Mouse (Mus musculus) limb, embryonic 15.5 days (tissue): ENCODE measurements around the gene Mprip. TPM values are rescaled to one million over a fixed set of nuclear protein-coding genes. Genes with fewer than 3 reads are reported as not detected.

Experiments
- ATAC-seq: fragments of 200-750 bp; cut with Nextera tagmentation; 2 replicates; pipeline ENCODE4 v1.8.0; 2017; ENCODE audit warnings: low read depth, moderate TSS enrichment; ENCODE audit not compliant: insufficient number of reproducible peaks, low FRiP score, low TSS enrichment
- H3K27ac ChIP-seq: fragments of 300-500 bp; sonication (generic); 2 replicates; pipeline ENCODE4 v1.5.1; 2015; ENCODE audit warnings: moderate library complexity, mild to moderate bottlenecking, inconsistent platforms
- H3K27me3 ChIP-seq: fragments of 300-500 bp; sonication (generic); 2 replicates; pipeline ENCODE4 v1.6.1; 2015; ENCODE audit warnings: inconsistent platforms
- H3K36me3 ChIP-seq: fragments of 300-500 bp; sonication (generic); 2 replicates; pipeline ENCODE4 v1.6.1; 2015; ENCODE audit warnings: inconsistent platforms
- H3K4me1 ChIP-seq: fragments of 300-500 bp; sonication (generic); 2 replicates; pipeline ENCODE4 v1.6.1; 2015; ENCODE audit warnings: inconsistent platforms
- H3K4me2 ChIP-seq: fragments of 300-500 bp; sonication (generic); 2 replicates; pipeline ENCODE4 v1.6.1; 2015; ENCODE audit warnings: mild to moderate bottlenecking, inconsistent platforms
- H3K4me3 ChIP-seq: fragments of 300-500 bp; sonication (generic); 2 replicates; pipeline ENCODE4 v1.5.1; 2015; ENCODE audit warnings: mild to moderate bottlenecking, inconsistent platforms
- H3K9ac ChIP-seq: fragments of 300-500 bp; sonication (generic); 2 replicates; pipeline ENCODE4 v1.6.1; 2015; ENCODE audit warnings: inconsistent platforms
- H3K9me3 ChIP-seq: fragments of 300-500 bp; sonication (generic); 2 replicates; pipeline ENCODE4 v1.6.1; 2016; ENCODE audit warnings: inconsistent platforms
- WGBS: fragments of 180-500 bp; shearing (Covaris S2); methylation state at CpG from one replicate; pipeline ENCODE4 v1.1.7; 2015; 5-methylcytosine and 5-hydroxymethylcytosine counted together
- polyA plus RNA-seq: library from polyadenylated mRNA; unstranded; fragments of >200 nt; fragmentation: Nextera tagmentation; extraction: Ambion mirVana; gene quantifications from 2 replicates; pipeline ENCODE4 v1.2.1, GENCODE M21; 2015

The Mprip gene
- polyA plus RNA-seq, 1 experiment from 2014 or later: 55.4 TPM

GRCm38 (mm10) chr11:59770753-59771152 lies 109.6 kb downstream of the Mprip start:
- peaks cover 95% of the 10 kb centered on the region for H3K36me3 ChIP-seq
- no peak overlapping the region for H3K4me2 ChIP-seq
- H3K4me1 ChIP-seq: no peaks in the 10 kb centered on the region
- 84% methylated on average over 7 of the region's 7 CpGs for WGBS
- ATAC-seq: no peak
- H3K27ac ChIP-seq: no peak overlapping the region
- H3K9ac ChIP-seq: no peak overlapping the region
- H3K27me3 ChIP-seq: no peaks in the 10 kb centered on the region
- no peaks in the 10 kb centered on the region for H3K9me3 ChIP-seq
- no peak overlapping the region for H3K4me3 ChIP-seq

DNA sequence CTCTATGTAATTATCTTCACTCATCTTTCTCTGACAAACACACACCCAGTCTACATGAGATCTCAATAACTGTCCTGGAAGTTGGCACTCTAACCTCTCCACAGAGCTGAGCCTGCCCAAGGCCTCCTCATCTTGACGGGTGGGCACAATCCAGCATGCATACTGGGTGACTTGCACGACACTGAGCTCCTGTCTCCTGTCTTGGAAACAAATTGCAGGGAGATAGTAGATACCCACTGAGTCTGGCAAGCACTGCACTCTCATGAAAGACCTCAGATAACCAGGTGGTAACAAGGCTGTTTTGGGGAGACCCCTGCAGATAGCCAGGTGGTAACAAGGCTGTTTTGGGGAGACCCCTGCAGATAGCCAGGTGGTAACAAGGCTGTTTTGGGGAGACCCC lies 111.2 kb downstream of the Mprip start:
- Histone ChIP-seq H3K9me3 (no peaks in the 10 kb centered on the region), H3K4me1 (no peaks in the 10 kb centered on the region), H3K27me3 (no peaks in the 10 kb centered on the region), H3K4me3 (no peak overlapping the region), H3K36me3 (peaks cover 96% of the 10 kb centered on the region), H3K9ac (no peak overlapping the region), H3K27ac (no peak overlapping the region), H3K4me2 (no peak overlapping the region)
- ATAC-seq: no peak
- 91% methylated on average over 2 of the region's 2 CpGs for WGBS

- no peaks in the 10 kb centered on the region for H3K27me3 ChIP-seq
- H3K27ac ChIP-seq: no peak overlapping the region
- ATAC-seq: no peak
- no peak overlapping the region for H3K4me3 ChIP-seq
- H3K4me1 ChIP-seq: no peaks in the 10 kb centered on the region
- H3K4me2 ChIP-seq: no peak overlapping the region
- H3K9me3 ChIP-seq: no peaks in the 10 kb centered on the region
- no peak overlapping the region for H3K9ac ChIP-seq
- peaks cover 95% of the 10 kb centered on the region for H3K36me3 ChIP-seq
- 95% methylated on average over 4 of the region's 4 CpGs for WGBS
These were observed 111.8 kb downstream of the Mprip start for GRCm38 (mm10) chr11:59772902-59773301.

- no peaks in the 10 kb centered on the region for H3K27me3 ChIP-seq
- no peak overlapping the region for H3K9ac ChIP-seq
- no peak overlapping the region for H3K4me3 ChIP-seq
- no peaks in the 10 kb centered on the region for H3K4me1 ChIP-seq
- peaks cover 91% of the 10 kb centered on the region for H3K36me3 ChIP-seq
- no peak overlapping the region for H3K4me2 ChIP-seq
- H3K9me3 ChIP-seq: no peaks in the 10 kb centered on the region
- H3K27ac ChIP-seq: no peak overlapping the region
- ATAC-seq: no peak
- WGBS: 91% methylated on average over 4 of the region's 4 CpGs
These were observed 113.4 kb downstream of the Mprip start for GRCm38 (mm10) chr11:59774522-59774921.

DNA sequence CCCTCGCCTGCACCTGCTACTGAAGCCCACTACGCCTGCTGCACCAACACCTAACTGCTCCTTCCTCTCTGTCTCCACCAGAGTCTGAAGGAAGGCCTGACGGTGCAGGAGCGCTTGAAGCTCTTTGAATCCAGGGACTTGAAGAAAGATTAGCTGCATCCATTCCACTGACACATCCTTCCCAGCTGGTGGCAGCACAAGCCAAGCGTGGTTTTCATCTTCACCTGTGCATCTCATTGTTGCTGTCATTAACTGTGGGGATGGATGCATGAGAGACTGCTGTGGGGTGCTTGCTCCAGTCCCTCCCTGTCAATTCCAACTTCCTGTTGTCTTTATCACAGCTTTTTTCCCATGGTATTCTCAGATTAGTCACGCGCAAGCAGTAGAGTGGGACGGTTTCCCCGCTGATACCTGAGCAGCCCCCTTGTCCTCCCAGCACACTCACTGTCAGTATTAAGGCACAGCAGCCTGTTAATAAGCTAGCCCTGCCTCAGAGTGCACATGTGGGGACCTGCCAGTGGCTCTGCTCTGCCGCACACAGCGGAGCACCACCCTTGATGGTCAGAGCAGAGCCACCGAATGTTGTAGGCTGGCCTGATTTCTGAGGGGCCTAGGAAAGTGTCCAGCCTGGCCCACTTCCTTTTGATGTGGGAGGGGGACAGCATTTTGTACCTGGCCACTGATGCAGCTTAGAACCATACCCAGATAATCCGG lies 114.5 kb downstream of the Mprip start:
- no peaks in the 10 kb centered on the region for H3K9me3 ChIP-seq
- H3K4me1 ChIP-seq: no peaks in the 10 kb centered on the region
- no peak overlapping the region for H3K4me3 ChIP-seq
- no peaks in the 10 kb centered on the region for H3K27me3 ChIP-seq
- H3K36me3 ChIP-seq: peaks cover 82% of the 10 kb centered on the region
- H3K27ac ChIP-seq: no peak overlapping the region
- 88% methylated on average over 13 of the region's 13 CpGs for WGBS
- no peak for ATAC-seq
- H3K9ac ChIP-seq: no peak overlapping the region
- no peak overlapping the region for H3K4me2 ChIP-seq

- ATAC-seq: no peak
- no peaks in the 10 kb centered on the region for H3K27me3 ChIP-seq
These were observed 116.2 kb downstream of the Mprip start for GRCm38 (mm10) chr11:59777259-59777658.

DNA sequence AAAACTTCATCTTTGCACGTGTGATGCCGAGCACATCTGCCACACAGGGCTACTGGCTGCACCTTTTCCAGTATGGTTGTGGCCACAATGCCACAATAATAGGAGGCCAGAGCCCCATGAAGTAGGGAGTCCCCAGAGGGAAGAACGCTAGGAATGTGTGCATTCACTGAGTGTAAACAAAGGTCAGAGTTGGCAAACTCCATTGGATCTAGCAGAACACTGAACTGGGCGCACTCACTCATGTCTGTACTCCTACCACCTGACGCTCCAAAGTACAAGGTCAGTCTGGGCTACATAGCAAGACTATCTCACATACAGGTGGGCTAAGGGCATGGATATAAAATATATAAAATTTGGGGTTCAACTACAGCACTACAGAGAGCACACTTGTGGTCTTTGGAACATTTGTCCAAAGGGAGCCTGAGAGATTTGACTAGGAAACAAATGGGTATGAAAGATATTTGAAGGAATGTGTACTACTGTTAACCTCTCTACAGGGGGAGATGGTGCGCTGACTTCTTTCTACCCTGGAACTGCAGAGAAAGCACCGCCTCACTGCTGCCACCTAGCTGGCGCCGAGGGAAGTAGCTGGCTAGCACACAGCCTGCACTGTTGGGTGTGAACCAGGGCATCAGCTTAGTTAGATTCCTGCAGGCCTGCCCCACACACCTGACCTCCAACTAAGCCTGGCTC lies 117.2 kb downstream of the Mprip start:
- no peaks in the 10 kb centered on the region for H3K27me3 ChIP-seq
- no peak overlapping the region for H3K27ac ChIP-seq
- ATAC-seq: no peak
- no peaks in the 10 kb centered on the region for H3K4me1 ChIP-seq
- H3K36me3 ChIP-seq: peaks cover 56% of the 10 kb centered on the region
- no peak overlapping the region for H3K4me2 ChIP-seq
- H3K4me3 ChIP-seq: no peak overlapping the region
- WGBS: 61% methylated on average over 9 of the region's 9 CpGs
- no peak overlapping the region for H3K9ac ChIP-seq
- no peaks in the 10 kb centered on the region for H3K9me3 ChIP-seq

More at GRCm38 (mm10) chr11:59777259-59777658, 116.2 kb downstream of the Mprip start:
- Histone ChIP-seq H3K4me1 (no peaks in the 10 kb centered on the region), H3K36me3 (peaks cover 65% of the 10 kb centered on the region), H3K4me3 (no peak overlapping the region), H3K4me2 (no peak overlapping the region), H3K9me3 (no peaks in the 10 kb centered on the region), H3K27ac (no peak overlapping the region), H3K9ac (no peak overlapping the region)
- WGBS: 78% methylated on average over 5 of the region's 5 CpGs

GRCm38 (mm10) chr11:59778874-59779223 lies 117.7 kb downstream of the Mprip start:
- no peak overlapping the region for H3K4me2 ChIP-seq
- no peak overlapping the region for H3K9ac ChIP-seq
- H3K36me3 ChIP-seq: peaks cover 51% of the 10 kb centered on the region
- H3K4me1 ChIP-seq: no peaks in the 10 kb centered on the region
- H3K27me3 ChIP-seq: no peaks in the 10 kb centered on the region
- H3K4me3 ChIP-seq: no peak overlapping the region
- ATAC-seq: no peak
- H3K27ac ChIP-seq: no peak overlapping the region
- no peaks in the 10 kb centered on the region for H3K9me3 ChIP-seq
- WGBS: 63% methylated on average over 1 of the region's 1 CpGs

DNA sequence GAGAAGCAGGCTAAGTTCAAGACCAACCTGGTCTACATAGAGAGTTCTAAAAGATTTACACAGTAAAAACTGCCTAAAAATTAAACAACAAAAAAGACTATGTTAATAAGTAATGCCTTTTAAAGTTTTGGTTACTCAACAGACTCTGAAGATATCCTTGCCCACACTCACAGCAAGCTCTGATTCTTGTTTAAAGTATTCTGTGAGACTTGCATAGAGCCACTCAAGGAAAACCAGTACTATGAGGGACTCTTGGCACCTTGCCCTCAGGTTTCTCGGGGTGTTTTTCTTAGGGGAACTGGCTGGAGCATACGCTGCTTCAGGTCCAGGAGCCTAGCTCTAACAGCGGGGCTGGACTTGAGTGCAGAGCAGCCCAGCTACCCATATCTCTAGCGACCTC lies 118.3 kb downstream of the Mprip start:
- WGBS: 77% methylated on average over 4 of the region's 4 CpGs
- H3K27ac ChIP-seq: no peak overlapping the region
- no peak overlapping the region for H3K9ac ChIP-seq

DNA sequence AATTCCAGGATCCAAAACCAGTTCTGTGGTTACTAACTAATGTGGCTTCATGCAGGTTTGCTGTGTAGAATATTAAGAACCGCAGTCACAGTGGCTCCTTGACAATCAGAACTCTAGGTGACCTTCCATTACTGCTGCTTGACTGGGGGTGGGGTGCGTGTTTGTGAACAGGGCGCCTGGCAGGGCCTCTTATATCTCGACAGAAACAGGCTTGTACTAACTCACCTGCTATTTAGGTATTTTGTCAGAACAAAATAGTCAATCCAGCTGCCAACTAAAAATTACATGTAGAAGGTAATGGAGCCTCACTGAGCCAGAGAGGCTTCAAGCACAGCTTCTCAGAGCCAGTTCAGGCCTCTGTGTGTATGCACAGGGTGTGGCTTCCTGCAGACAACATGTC lies 119.1 kb downstream of the Mprip start:
- 74% methylated on average over 4 of the region's 4 CpGs for WGBS
- Histone ChIP-seq H3K36me3 (peaks cover 37% of the 10 kb centered on the region), H3K9ac (no peak overlapping the region), H3K4me2 (no peak overlapping the region), H3K4me1 (no peaks in the 10 kb centered on the region), H3K27me3 (no peaks in the 10 kb centered on the region), H3K27ac (no peak overlapping the region), H3K4me3 (no peak overlapping the region), H3K9me3 (no peaks in the 10 kb centered on the region)
- ATAC-seq: no peak

More for the DNA sequence above, 118.3 kb downstream of the Mprip start:
- Histone ChIP-seq H3K4me3 (no peak overlapping the region), H3K27me3 (no peaks in the 10 kb centered on the region), H3K9me3 (no peaks in the 10 kb centered on the region), H3K36me3 (peaks cover 45% of the 10 kb centered on the region), H3K4me1 (no peaks in the 10 kb centered on the region), H3K4me2 (no peak overlapping the region)
- ATAC-seq: no peak

GRCm38 (mm10) chr11:59782091-59782590 lies 121.0 kb downstream of the Mprip start:
- peaks cover 18% of the 10 kb centered on the region for H3K36me3 ChIP-seq
- H3K9ac ChIP-seq: no peak overlapping the region
- ATAC-seq: no peak
- H3K4me1 ChIP-seq: peaks cover 5% of the 10 kb centered on the region
- no peak overlapping the region for H3K4me3 ChIP-seq
- WGBS: 71% methylated on average over 7 of the region's 7 CpGs
- H3K9me3 ChIP-seq: no peaks in the 10 kb centered on the region
- no peak overlapping the region for H3K27ac ChIP-seq
- H3K27me3 ChIP-seq: no peaks in the 10 kb centered on the region
- H3K4me2 ChIP-seq: no peak overlapping the region

DNA sequence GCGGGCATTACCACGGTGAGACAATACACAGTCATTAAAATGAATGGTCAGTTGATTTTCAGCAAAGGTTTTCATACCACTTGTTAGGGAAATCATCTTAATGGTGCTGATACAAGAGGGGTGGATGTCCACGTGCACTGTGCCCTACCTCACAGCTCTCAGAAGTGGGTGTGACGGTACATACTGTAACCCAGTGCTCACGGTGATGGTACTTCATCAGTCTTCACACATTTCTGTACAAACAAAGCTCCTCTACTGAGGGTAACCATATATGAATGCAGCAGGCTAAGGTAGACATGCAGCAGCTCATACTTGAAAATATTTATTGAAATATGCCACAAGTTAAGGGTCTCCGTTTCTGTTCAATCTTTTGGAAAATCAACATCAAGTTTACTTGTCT lies 122.5 kb downstream of the Mprip start:
- Histone ChIP-seq H3K9me3 (no peaks in the 10 kb centered on the region), H3K27me3 (no peaks in the 10 kb centered on the region), H3K27ac (no peak overlapping the region), H3K4me3 (no peak overlapping the region), H3K4me1 (peaks cover 11% of the 10 kb centered on the region), H3K36me3 (peaks cover 6% of the 10 kb centered on the region; the same call in 1 of the 2 replicates), H3K4me2 (no peak overlapping the region), H3K9ac (no peak overlapping the region)
- no peak for ATAC-seq
- WGBS: 88% methylated on average over 6 of the region's 6 CpGs
